Mouse (Mus musculus) lung, adult 2 months (tissue): ENCODE data around the gene Padi6.

Source experiments
- CTCF ChIP-seq: fragments of 200-500 bp; IDR thresholded peaks from 2 replicates; pipeline ENCODE4 v1.5.1; 2011; ENCODE audit warnings: mild to moderate bottlenecking, low read length, control low read depth; ENCODE audit not compliant: insufficient read depth
- POLR2A ChIP-seq: fragments of 200-500 bp; IDR thresholded peaks from 2 replicates; pipeline ENCODE4 v1.6.1; 2011; ENCODE audit warnings: low read depth, mild to moderate bottlenecking, control low read depth, low read length, borderline replicate concordance; ENCODE audit errors: extremely low read depth

DNA sequence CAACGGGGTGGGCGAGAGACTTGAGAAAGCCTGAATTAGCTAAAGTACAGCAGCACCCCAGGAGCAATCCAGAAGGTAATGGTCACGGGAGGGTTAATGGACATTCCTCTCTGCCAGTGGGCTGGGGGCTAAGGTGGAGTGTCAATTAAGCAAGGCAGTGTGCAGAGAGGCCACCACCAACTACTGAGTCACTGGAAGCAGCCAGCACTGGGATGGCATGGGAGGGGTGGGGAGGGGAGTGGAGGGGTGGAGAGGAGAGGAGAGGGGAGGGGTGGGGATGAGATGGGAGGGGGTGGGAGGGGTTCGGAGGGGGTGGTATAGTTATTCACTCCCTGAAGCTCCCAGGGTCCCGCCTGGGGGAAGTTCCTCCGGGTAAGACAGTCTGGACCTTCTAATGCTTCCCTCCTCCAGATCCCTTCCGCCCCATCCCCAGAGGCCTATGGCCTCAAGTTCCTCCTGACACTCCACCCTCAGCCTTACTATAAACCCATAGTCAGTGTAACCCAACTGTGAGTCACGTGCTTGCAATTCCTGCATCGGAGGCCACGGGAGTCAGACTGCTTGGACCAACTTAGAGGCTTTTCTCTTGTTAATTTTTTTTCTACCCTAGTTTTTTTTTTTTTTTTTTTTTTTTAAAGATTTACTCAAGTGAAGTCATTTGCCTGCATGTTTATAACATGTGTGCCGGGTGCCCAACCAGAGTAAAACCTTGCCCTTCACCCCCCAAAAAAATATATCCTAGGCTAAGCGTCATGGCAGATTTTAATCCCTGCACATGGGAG lies 54.2 kb downstream of the Padi6 start:
- TF ChIP-seq CTCF (no peak), POLR2A (no peak)
